Mouse (Mus musculus): ENCODE data around the gene Zbtb7a. TPM values are rescaled to one million over a fixed set of nuclear protein-coding genes. Genes with fewer than 3 reads are reported as not detected.

Gene Zbtb7a
- 10 to 100 TPM; 22.4 to 27.8 TPM for total RNA-seq (2021)
- long read RNA-seq, experiment 1, full-length matches to known transcripts = 1 of 36 reads
- long read RNA-seq, experiment 1, partial matches to known transcripts = 0 of 36 reads
- long read RNA-seq, experiment 1, other reads (novel, unspliced or antisense) = 35 of 36 reads
- long read RNA-seq, experiment 2, full-length matches to known transcripts = 1 of 48 reads
- long read RNA-seq, experiment 2, partial matches to known transcripts = 4 of 48 reads
- long read RNA-seq, experiment 2, other reads (novel, unspliced or antisense) = 43 of 48 reads

DNA sequence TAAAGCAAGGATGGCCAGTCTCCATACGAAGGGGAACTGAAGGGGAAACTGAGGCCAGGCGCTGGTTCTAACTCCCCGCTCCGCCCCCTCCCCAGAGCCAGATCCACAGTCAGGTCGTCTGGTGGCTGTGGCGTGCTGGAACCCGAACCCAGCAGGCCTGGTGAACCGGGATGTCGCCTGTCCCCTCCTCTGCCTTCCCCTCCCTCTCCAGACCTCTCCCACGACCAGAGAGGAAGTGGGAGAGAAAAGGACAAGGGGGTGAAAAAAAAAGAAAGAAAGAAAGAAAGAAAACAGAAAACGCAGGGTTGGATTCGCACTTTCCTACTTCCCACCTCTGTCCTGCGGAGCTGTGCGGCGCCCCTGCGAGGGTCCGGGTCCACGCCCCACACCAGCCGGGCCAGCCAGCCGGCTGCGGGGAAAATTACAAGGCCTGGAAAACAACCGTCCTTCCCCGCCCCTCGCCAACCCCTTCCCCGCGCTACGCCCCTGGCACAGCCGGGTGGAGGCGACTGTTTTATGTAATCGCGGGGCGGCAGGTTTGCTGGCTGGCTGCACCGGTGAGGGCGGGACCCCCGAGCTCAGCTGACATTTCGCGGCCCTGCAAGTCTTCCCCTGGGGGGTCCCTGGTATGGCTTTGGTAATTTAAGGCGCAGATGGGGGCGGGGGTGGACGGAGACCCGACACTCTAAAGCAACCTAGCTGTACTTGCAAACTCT lies at the start of gene Zbtb7a:
TSS of gene Zbtb7a (plus strand) at position 255 of the 716 bp plus-strand sequence.
- no peak for DNase-seq
- intact Hi-C loops (cut with DNase I) = loop anchor here (5.0 kb wide), 1 partner anchor 37 kb away; no protein-coding TSS in a partner anchor

DNA sequence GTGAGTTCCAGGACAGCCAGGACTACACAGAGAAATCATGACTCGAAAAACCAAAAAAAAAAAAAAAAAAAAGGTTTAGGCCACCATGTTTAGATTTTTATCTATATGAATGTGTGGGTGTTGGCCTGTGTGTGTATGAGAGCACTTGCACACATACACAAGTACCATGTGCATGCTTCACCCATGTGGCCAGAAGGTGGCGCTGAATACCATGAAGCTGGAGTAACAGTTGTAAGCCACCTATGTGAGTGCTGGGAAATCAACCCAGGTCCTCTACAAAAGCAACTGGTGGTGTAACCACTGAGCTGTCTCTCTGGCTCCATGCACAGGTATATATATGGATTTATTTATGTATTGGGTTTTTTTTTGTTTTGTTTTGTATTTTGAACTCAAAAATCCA lies 48.0 kb upstream of the Zbtb7a start:
- DNase-seq = no peak
- intact Hi-C loops (cut with DNase I) = loop anchor here (5.0 kb wide), 3 partner anchors 35 to 160 kb away; partner anchors contain the start of gene Eef2

DNA sequence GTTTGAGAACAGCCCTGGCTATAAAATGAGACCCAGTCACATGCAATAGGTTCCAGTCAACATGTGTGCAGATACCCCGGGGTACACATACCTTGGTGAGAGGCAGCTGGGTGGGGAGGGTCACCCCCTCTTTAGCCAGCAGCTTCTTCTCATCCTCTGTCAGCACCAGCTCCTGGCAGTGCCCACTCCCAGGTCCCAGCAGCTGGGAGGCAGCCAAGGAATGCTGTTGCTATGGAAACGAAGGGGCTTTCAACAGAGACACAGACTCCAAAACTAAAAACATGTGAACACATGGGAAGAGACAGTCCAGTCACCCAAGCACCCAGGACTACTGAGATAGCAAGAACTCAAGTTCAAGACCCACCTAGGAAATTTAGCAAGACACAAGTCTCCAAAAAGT lies 45.8 kb upstream of the Zbtb7a start:
- DNase-seq = no peak
- intact Hi-C loops (cut with DNase I) = loop anchor here (5.0 kb wide), 3 partner anchors 37 to 162 kb away; partner anchors contain the start of gene Eef2

DNA sequence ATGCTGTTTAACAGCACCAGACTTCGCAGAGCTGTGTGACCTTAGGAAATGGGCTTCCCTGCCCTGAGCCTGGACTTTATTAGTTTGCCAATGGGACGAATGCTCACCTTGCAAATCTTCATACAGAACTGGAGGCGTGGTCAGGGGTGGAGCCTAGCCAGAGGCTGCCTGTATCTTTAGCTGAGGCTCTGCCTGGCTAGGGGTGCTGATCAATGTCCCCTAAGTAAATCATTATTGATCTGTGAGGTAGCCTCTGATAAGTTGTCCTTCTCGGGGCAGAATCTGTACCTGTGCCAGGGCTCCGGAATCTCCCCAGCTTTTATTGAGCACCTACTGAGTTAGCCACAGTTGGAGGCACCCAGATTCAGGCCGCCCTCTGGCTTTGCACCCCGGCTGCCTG lies 44.4 kb upstream of the Zbtb7a start:
- intact Hi-C loops (cut with DNase I) = no loop called here
- no peak for DNase-seq

DNA sequence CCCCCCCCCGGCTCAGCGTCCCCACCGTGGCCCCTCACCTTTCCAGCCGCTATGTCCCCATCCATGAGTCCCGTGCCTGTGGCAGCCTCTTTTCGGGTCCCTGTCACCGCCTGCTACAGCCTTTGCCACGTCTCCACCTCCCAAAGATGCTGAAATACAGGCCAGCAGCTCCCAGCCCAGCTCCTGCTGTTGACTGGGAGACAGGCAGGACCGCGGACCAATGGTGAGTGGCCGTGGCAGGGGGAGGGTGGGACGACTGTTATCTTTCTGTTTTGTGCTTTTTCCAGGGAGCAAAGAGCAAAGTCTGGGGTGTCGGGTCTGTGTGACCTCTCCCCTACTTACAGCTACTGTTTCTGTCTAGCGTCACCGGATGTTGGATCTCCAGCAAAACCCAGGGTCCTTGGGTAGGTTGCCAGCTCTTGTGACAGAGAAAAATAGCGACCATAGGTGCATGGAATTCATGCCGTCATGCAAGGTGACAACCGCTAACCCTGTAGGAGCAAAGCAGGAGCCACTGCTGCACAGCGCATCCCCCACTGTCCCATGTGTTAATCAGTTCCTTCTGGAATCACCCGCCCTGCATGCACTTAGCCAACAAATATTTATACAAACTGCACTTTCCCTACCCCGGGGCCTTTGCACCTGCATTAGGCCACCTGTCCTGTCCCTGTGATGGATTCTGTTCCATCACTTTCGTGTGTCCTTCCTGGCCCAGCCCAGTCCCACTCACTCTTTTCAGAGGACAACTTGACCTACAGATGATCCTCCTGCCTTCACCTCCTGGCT lies 42.4 kb upstream of the Zbtb7a start:
- intact Hi-C loops (cut with DNase I) = no loop called here
- DNase-seq = no peak

DNA sequence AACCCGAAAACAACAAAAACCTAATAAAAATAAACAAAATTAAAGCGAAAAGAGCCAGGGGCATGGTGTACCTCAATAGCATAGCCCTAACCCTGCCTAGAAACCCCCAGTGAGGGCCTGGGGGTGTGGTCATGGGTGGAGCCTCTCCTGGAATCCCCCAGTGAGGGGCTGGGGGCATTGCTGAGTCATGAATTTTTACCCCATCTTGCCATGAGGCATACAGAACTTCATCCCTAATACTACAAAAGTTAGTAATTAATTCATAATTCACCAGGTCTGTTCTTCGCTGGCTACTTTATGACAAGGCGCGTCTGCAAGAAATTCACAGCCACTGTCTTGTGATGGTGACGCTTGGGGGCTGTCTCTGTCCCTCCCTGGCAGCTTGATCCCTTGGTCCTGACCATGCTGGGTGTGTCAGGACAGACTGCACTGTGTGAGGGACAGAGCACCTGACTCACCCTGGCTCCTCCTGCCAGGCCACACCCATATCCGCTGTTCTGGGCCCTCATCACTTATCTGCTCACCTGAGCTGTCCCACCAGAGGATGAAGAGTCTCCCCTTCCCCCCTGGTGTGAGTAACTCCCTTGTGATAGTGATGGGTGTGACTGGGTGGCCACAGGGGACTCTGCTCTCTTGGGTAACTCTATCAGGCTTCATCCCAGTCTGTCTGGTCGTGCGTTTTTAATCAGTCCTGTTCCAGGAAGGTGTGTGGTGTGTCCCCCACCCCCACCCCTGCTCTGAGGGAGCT lies 39.9 kb upstream of the Zbtb7a start:
- no peak for DNase-seq
- intact Hi-C loops (cut with DNase I) = no loop called here

DNA sequence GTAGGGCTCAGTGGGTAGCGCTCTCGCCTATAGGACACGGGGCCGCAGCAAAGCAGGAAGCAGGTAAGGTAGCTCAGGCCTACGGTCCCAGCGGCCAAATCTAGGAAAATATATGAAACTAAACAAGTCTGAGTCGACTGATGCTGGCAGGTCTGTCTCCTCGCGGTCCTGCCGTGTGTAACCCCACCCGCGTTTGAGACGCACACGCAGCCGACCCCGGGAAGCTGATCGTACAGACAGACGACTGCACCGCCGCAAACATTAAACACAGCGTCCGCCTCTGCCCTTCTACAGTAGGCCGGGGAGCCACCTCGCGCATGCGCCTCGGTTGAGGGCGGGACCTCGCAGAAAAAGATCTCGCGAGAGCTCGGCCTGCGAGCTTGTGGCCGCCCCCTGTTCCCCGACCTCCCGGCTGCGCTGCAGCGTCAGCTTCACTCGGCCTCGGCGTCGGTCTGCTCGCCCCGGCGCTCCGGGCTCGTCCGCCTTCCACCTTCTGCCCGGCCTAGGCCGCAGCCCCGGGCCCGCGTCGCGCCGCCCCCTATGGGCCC lies 29.4 kb upstream of the Zbtb7a start, which contains the start of gene Map2k2:
TSS of gene Map2k2 (plus strand) at position 351 of the 548 bp plus-strand sequence.
- intact Hi-C loops (cut with DNase I) = no loop called here
- peak; percentile 95 to 97 for DNase-seq

DNA sequence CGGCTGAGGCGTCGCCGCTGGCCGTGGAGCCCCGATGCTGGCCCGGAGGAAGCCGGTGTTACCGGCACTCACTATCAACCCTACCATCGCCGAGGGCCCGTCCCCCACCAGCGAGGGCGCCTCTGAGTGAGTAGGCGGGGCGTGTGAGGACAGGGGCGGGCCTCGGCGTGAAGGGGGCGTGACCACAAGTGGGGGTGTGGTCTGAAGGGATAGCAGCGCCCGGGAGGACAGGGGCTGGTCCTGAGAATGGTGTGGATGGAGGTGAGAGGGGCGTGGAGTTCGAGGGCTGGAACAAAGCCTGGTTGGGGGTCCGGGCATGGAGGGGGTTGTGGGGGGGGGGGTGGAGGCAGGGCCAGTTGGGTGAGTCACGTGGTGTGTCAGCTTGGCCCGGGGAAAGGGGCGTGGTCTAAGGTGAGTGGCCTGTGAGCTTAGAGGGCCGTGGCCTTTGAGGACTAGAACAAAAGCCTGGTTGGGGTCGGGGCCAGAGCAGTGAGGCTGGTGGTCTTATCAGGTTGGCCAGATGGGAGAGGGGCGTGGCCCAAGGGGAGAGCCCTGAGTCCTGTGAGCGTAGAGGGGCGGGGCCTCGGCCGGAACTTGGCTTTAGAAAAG lies 28.8 kb upstream of the Zbtb7a start:
- peak; percentile 82 to 87 for DNase-seq
- intact Hi-C loops (cut with DNase I) = no loop called here

DNA sequence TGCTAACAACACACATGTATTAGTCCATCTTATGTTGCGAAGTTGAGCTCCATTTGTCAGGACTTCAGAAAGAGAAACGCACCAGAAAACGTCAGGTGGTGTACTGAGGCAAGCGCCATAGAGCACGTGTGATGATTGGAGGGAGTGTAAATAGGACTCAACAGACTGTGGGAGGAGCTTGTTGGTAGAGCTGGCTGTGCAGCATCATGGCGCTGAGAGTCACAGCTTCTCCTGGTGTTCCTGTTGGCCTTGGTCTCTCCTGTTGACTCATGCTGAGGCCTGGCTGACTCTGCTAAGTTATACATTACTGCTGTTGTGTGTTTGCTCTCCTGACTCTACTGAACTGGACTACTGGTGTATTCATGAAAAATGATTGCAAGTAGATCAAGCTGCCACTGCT lies 22.1 kb upstream of the Zbtb7a start:
- intact Hi-C loops (cut with DNase I) = no loop called here
- no peak for DNase-seq

DNA sequence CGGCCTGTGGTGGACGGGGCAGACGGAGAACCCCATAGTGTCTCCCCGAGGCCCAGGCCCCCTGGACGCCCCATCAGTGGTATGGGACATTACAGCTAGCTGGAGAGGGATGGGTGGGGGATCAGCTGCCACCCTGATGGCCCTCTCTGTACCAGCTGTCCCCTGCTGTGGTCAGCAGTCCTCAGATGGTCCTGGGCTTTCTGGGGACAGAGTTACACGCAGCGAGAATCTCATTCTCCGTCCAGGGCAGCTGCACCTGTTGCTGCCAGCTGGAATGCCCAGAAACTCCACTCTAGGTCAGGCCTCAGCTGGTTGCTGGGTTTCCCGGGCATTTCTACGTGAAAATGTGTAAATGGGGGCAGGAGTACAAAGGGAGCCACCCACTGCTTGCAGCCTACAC lies 15.4 kb upstream of the Zbtb7a start:
- no peak for DNase-seq
- intact Hi-C loops (cut with DNase I) = no loop called here

DNA sequence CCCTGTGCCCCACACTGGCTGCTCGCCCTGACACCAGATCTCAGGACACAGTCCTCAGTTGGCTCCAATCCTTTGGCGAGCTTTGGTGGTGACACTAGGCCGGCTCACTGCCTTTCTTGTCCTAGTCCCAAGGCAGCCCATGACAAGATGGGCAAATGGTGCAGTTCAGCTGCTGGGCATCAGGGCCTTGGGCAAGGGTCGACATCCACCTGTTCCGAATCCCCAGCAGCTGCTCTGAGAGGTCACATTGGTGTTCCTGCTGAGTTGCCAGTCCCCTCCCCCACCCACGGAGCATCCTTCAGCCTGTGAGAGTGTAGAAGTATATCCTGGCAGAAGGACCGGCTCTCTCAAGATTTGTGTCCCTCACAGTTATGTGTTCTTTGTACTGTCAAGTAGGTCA lies 14.4 kb upstream of the Zbtb7a start:
- DNase-seq = no peak
- intact Hi-C loops (cut with DNase I) = no loop called here

DNA sequence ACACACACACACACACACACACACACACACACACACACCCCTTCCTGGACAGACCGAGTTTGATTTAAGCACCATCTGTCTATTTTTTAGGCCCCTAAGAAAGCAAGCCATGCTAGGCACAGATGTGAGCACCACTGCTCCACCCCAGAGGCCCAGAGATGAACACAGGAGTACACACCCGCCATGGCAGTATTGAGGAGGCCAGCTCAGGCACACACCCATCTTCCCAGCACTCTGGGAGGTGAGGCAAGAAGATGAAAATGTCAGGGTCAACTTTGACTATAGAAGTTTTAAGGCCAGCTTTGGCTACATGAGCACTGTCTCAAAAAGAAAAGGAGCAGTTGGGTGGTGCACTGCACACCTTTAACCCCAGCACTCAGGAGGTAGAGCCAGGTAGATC lies 12.1 kb upstream of the Zbtb7a start:
- intact Hi-C loops (cut with DNase I) = no loop called here
- DNase-seq = no peak

DNA sequence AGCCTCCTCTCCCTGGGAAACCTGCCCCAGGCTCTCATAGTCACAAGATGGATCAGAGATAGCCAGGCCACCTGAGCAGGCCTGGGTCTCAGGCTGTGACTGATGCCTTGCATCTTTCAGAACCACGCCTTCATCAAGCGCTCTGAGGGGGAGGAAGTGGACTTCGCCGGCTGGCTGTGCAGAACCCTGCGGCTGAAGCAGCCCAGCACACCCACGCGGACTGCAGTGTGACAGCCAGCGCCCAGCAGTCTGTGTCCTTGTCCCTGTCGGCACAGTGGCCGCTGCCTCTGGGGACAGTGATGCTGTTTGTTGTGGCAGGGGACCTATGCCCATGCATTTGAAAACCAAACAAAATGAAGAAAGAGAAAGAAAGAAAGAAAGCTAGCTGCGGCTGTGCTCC lies 11.5 kb upstream of the Zbtb7a start:
- intact Hi-C loops (cut with DNase I) = no loop called here
- DNase-seq = no peak

DNA sequence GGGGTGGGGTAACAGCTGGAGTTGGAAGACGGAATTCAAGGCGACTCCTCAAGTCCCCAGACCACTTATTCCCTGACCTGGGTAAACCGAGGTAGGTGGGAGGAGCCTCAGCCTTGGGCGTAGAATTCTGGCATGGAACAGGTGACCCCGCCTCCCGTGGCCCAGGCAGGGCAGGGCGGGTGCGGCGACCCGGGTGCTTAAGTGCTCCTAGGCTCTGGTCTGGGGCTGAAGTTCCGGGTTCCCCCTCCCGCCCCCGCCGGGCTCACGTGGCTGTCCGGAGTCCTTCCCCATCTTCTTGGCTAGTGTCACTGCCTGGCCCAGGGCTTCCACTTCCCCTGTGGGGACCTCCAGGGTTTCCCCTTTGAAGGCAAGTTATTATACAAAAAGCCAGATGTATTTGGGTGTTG lies 836 bp upstream of the Zbtb7a start:
- peak; percentile 58 to 70 for DNase-seq
- intact Hi-C loops (cut with DNase I) = no loop called here

DNA sequence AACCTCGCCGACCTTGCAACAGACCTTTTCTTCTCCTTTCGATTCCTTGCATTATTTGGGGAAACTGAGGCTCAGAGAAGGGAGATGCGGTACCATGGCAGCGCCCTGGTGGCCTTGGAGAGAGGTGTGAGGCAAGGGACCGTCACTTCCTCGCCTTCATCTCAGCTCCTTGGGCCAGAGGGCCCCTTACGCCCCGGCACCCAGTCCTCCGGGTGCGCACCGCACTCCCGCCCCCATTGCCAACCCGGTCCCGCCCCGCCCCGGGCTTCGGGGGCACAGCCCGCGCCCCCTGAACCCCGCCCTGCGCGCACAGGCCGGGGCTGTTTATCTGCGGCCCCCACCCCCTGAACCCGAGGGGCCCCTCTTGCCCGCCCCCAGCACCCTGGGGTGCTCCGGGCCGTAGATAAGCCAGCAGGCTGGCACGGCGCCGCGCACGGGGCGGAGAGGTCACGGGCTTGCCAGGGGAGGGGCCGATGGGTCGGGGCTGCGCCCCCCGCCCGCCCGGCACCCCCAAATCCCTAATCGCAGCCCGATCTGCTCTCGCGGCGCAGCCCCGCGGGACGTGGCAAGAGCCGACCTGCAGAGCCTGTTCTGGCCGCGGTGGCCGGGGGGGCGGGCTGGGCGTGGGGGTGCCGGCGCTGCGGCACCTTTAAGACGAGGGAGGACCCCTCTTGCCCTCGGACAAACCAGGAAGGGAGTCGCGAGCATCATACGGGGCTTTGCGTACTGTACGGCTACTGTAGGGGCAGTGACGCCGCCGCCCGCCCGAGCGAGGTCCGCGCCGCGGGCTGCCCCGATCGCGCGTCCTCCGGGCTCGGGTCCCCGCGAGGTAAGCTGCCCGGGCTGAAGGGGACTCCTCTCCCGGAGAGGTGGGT lies 1.0 kb downstream of the Zbtb7a start:
- intact Hi-C loops (cut with DNase I) = loop anchor here (5.0 kb wide), 1 partner anchor 36 kb away; no protein-coding TSS in a partner anchor

DNA sequence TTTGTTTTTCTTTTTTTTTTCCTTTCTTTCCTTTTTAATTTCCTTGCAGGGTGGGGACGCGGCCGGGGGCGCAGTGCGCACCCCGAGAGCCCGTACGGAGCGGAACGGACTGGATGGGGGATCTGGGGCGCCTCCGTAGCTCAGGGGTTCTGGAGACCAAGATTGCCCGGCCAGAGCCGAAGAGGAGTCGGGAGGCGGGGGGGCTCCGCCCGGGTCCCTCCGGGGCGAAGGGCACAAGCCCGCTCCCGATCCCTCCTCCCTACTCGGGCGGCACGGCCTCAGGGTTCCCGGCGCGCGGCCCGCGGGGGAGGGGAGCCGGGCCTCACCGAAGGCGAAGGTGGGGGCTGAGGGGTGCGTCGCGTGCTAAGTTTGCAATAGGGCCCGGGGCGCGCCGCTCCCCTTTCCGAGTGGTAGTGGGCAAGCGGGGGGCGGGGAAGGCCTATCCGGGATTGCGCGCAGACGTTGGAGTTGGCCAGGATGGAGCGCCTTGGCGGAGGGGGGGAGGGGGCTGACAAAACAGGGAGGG lies 1.7 kb downstream of the Zbtb7a start:
- peak; percentile 76 to 79 for DNase-seq
- intact Hi-C loops (cut with DNase I) = loop anchor here (5.0 kb wide), 1 partner anchor 36 kb away; no protein-coding TSS in a partner anchor

More for the DNA sequence above, 1.0 kb downstream of the Zbtb7a start:
- peak; percentile 64 to 73 for DNase-seq

DNA sequence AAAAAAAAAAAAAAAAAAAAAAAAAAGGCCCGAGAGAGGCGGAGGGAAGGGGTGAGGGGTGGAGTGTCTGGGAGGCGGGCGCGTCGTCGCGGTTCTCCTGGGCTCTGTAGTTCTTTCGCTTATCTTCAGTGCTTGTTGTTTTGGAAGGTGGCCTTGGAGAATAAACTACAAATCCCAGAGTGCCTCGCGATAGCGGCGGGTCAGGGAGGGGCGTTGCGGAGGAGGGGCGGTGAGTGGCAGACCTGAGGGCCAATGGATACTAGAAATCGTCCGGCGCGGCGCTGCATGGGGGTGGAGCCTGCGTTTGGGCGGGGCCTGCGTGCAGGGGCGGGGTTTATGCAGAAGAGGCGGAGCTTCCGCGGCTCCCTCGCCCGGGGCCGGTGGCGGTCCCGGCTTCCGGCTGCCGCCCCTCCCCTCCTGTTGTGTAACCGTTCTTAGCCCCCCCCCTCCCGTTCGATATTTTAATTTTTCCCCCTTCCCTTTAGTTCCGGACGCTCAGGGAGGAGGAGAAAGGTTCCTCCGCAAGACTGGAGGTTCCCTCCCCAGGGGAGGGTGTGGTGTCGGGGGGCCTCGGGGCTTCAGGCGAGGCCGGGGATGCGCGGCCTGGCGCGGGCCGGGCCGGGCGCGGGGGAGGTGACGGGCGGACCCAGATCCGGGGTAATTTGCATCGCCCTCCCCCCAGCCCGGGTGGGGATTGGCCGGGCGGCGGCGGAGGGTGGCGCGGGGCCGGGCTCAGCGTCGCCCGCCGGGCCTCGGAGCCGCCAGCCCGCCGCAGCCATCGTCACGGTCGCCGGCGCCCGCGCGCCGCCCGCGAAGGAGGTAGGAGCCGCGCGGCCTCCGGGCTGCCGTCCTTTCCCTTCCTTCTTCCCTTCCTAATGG lies 2.5 kb downstream of the Zbtb7a start:
- intact Hi-C loops (cut with DNase I) = loop anchor here (5.0 kb wide), 1 partner anchor 35 kb away; no protein-coding TSS in a partner anchor

More for the DNA sequence above, 2.5 kb downstream of the Zbtb7a start:
- peak; percentile 99 for DNase-seq
